Mouse (Mus musculus) heart, adult 2 months (tissue): ENCODE results near the gene Ucn3.

Experiments used
- EP300 ChIP-seq: fragments of 200-500 bp; IDR thresholded peaks from 2 replicates; pipeline ENCODE4 v1.6.1; 2011; ENCODE audit warnings: low read depth, low read length, control low read depth; ENCODE audit not compliant: insufficient read depth
- POLR2A ChIP-seq: fragments of 200-500 bp; IDR thresholded peaks from 2 replicates; pipeline ENCODE4 v1.6.1; 2011; ENCODE audit warnings: mild to moderate bottlenecking, low read depth, low read length, control low read depth; ENCODE audit not compliant: insufficient read depth

- no peak for TF ChIP-seq POLR2A
- no peak for TF ChIP-seq EP300
Observed at GRCm38 (mm10) chr13:3945249-3945648, at the start of gene Ucn3.
